ENCODE assay signal across 8 mouse cellular contexts in the genomic region with DNA sequence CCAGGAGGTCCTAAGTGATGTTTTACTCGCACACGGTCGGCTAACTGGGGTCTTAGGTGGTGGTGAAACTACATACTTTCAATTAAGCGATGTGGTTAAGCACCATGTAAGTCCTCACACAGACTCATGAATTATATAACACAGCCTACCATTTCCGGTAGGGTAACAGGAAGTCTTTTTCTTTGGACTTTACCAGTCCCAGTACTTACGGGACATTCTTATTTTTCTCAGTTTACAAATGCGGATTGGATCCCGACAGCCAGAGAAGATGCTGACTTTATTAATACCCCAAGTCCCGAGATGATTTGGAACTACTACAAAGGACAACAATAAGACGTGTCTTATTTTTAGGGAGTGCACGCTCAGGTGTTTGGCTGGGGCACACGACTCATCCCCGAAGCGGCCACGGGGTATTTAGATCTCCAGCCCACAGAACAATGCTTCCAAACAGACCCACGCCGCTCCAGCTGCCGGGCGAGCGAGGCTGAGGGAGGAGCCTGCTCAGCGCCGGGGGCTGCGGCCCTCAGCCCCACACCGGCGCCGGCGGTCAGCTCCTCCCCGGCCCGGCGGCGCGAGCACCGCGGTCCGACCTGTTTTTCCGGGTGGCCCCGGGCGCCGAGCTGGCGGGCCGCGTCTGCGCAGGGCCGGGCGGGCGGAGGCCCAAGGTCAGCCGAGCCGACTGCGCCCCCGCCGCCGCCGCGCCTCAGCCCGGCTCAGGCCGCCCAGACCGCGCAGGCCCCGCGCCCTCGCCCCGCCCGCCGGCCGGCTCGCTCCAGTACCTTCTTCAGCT. TPM values are rescaled to one million over a fixed set of nuclear protein-coding genes. Genes with fewer than 3 reads are reported as not detected.
A peak's percentile ranks its signal among the peaks of the same experiment; 100 is the strongest.
DNase-seq lines count a peak whose midpoint lies in the region; ATAC-seq lines count a peak whose summit lies in the region.

No protein-coding gene starts in this region.

- H3K27me3 ChIP-seq in forebrain, embryonic 16.5 days (replicated peaks; ENCODE audit: control insufficient read depth, insufficient read depth, low read length), result no peaks in the 10 kb centered on the region
- no peaks in the 10 kb centered on the region for H3K27me3 ChIP-seq in kidney, embryonic 16.5 days (ENCODE audit: insufficient read depth, low read length)
- H3K27me3 ChIP-seq in lung, embryonic 16.5 days (ENCODE audit: control insufficient read depth, insufficient read depth, low read depth, low read length), result no peaks in the 10 kb centered on the region

- H3K9me3 ChIP-seq in forebrain, embryonic 16.5 days (ENCODE audit: control insufficient read depth, low read length), result no peaks in the 10 kb centered on the region
- H3K9me3 ChIP-seq in kidney, embryonic 16.5 days (ENCODE audit: low read length), result no peaks in the 10 kb centered on the region
- H3K9me3 ChIP-seq in lung, embryonic 16.5 days (ENCODE audit: control insufficient read depth, low read length), result no peaks in the 10 kb centered on the region

- WGBS in forebrain, embryonic 16.5 days, result under 1% methylated on average over 60 of the region's 66 CpGs
- under 1% methylated on average over 50 of the region's 66 CpGs for WGBS in kidney, embryonic 16.5 days
- under 1% methylated on average over 61 of the region's 66 CpGs for WGBS in lung, embryonic 16.5 days

- H3K4me1 ChIP-seq in forebrain, embryonic 16.5 days (replicated peaks; ENCODE audit: control insufficient read depth, insufficient read depth, low read length), result peaks cover 8% of the 10 kb centered on the region
- peaks cover 5% of the 10 kb centered on the region; the same call in 1 of the 2 replicates for H3K4me1 ChIP-seq in kidney, embryonic 16.5 days (ENCODE audit: insufficient read depth, low read length)
- peaks cover 5% of the 10 kb centered on the region; the same call in 1 of the 2 replicates for H3K4me1 ChIP-seq in lung, embryonic 16.5 days (replicated peaks; ENCODE audit: control insufficient read depth, insufficient read depth, low read length)

- H3K36me3 ChIP-seq in forebrain, embryonic 16.5 days (ENCODE audit: control insufficient read depth, insufficient read depth), result peaks cover 11% of the 10 kb centered on the region
- peaks cover 20% of the 10 kb centered on the region for H3K36me3 ChIP-seq in kidney, embryonic 16.5 days (ENCODE audit: insufficient read depth, low read length)
- peaks cover 12% of the 10 kb centered on the region for H3K36me3 ChIP-seq in lung, embryonic 16.5 days (ENCODE audit: control insufficient read depth, insufficient read depth, low read length)

- H3K9ac ChIP-seq in forebrain, embryonic 16.5 days (replicated peaks; ENCODE audit: low read depth, low read length), result peak overlapping the region; percentile 77
- H3K9ac ChIP-seq in kidney, embryonic 16.5 days (replicated peaks; ENCODE audit: low read length), result peak overlapping the region; percentile 94
- H3K9ac ChIP-seq in lung, embryonic 16.5 days (ENCODE audit: low read length), result peak overlapping the region; percentile 94

- peak overlapping the region; percentile 86 for H3K4me3 ChIP-seq in forebrain, embryonic 16.5 days (replicated peaks; ENCODE audit: low read length)
- peak overlapping the region; percentile 98 for H3K4me3 ChIP-seq in kidney, embryonic 16.5 days (ENCODE audit: low read length)
- peak overlapping the region; percentile 90 for H3K4me3 ChIP-seq in lung, embryonic 16.5 days (ENCODE audit: low read length)

- ATAC-seq in forebrain, embryonic 16.5 days, result peak; percentile 84
- ATAC-seq in kidney, embryonic 16.5 days (ENCODE audit: low FRiP score, low TSS enrichment), result peak; percentile 94
- peak; percentile 91 for ATAC-seq in lung, embryonic 16.5 days (ENCODE audit: low read depth)

- DNase-seq in adrenal gland, adult 2 months, result peak; percentile 23
- DNase-seq in adrenal gland, postnatal 14 days, result no peak
- DNase-seq in 3T3-L1 (ENCODE audit: low read depth, low spot score), result peak; percentile 73
- peak; percentile 45 for DNase-seq in c-Kit-negative CD71-positive TER-119-positive erythroid progenitor cells, embryonic 14.5 days (ENCODE audit: low read depth, low spot score)
- peak; percentile 18 for DNase-seq in retina, adult 2 months (ENCODE audit: low read depth, low spot score)

- H3K27ac ChIP-seq in forebrain, embryonic 16.5 days (ENCODE audit: low read length), result peak overlapping the region; percentile 84
- peak overlapping the region; percentile 98 for H3K27ac ChIP-seq in kidney, embryonic 16.5 days (ENCODE audit: low read length)
- H3K27ac ChIP-seq in lung, embryonic 16.5 days (ENCODE audit: low read length), result peak overlapping the region; percentile 93

- H3K4me2 ChIP-seq in forebrain, embryonic 16.5 days (ENCODE audit: low read length), result peak overlapping the region; percentile 89
- peak overlapping the region; percentile 93 for H3K4me2 ChIP-seq in kidney, embryonic 16.5 days (replicated peaks; ENCODE audit: low read depth, low read length)
- peak overlapping the region; percentile 94 for H3K4me2 ChIP-seq in lung, embryonic 16.5 days (ENCODE audit: low read depth, low read length)

RNA-seq across cellular contexts. Expression of a gene that starts 0.6 kb away (rescaled TPM):
- total RNA-seq in adrenal gland, adult 2 months (2021), result 100 to 1,000 TPM; 157 to 173 TPM
- polyA plus RNA-seq in adrenal gland, adult 2 months (2012; rRNA removed), result 5.3 and 7.7 TPM in 2 replicates
- 148 and 164 TPM in 2 replicates for total RNA-seq in adrenal gland, postnatal 14 days (2021)
- 169 and 193 TPM in 2 replicates for polyA plus RNA-seq in forebrain, embryonic 16.5 days (2015; fragmentation: Nextera tagmentation; extraction: Ambion mirVana)
- 172 and 181 TPM in 2 replicates for polyA plus RNA-seq in kidney, embryonic 16.5 days (2015; fragmentation: Nextera tagmentation; extraction: Ambion mirVana)
- polyA plus RNA-seq in lung, embryonic 16.5 days (2015; fragmentation: Nextera tagmentation; extraction: Ambion mirVana), result 133 and 149 TPM in 2 replicates

Comparison
In these comparisons a context has a peak if more than half of its experiments do, and no peak if none do; other contexts are left out.
1. RNA of a gene that starts 0.6 kb away (polyA plus RNA-seq): 172 to 181 TPM in kidney, embryonic 16.5 days, 169 to 193 TPM in forebrain, embryonic 16.5 days and 133 to 149 TPM in lung, embryonic 16.5 days; 5.3 to 7.7 TPM in adrenal gland, adult 2 months; every median in the first group is over 10 times any median in the second.
2. Peak in every context shown above with its lines, with median percentiles within 50 percentile points of each other: ATAC-seq, H3K27ac ChIP-seq, H3K4me2 ChIP-seq, H3K4me3 ChIP-seq and H3K9ac ChIP-seq.